Mouse (Mus musculus) embryonic facial prominence, embryonic 12.5 days (tissue): ENCODE measurements around the gene C1rb. TPM values are rescaled to one million over a fixed set of nuclear protein-coding genes. Genes with fewer than 3 reads are reported as not detected.
"Not testable (repeated sequence)": the region's sequence is repeated elsewhere in the genome, so short reads cannot be mapped to it uniquely, and the experiment has no call there.

ENCODE experiments used
- ATAC-seq: fragments of 200-750 bp; cut with Nextera tagmentation; 2 replicates; pipeline ENCODE4 v1.8.0; 2017; ENCODE audit not compliant: insufficient number of reproducible peaks, insufficient read depth, low FRiP score, low TSS enrichment
- H3K27ac ChIP-seq: fragments of 300-500 bp; sonication (generic); 2 replicates; pipeline ENCODE4 v1.5.1; 2016; ENCODE audit warnings: mild to moderate bottlenecking
- H3K27me3 ChIP-seq: fragments of 300-500 bp; sonication (generic); 2 replicates; pipeline ENCODE4 v1.6.1; 2016; ENCODE audit warnings: mild to moderate bottlenecking, moderate library complexity
- H3K36me3 ChIP-seq: fragments of 300-500 bp; sonication (generic); 2 replicates; pipeline ENCODE4 v1.6.1; 2016; ENCODE audit warnings: mild to moderate bottlenecking
- H3K4me1 ChIP-seq: fragments of 300-500 bp; sonication (generic); 2 replicates; pipeline ENCODE4 v1.6.1; 2016
- H3K4me2 ChIP-seq: fragments of 300-500 bp; sonication (generic); replicated peaks from 2 replicates; pipeline ENCODE4 v1.6.1; 2016; ENCODE audit warnings: mild to moderate bottlenecking, moderate library complexity
- H3K4me3 ChIP-seq: fragments of 300-500 bp; sonication (generic); 2 replicates; pipeline ENCODE4 v1.5.1; 2016; ENCODE audit warnings: mild to moderate bottlenecking
- H3K9ac ChIP-seq: fragments of 300-500 bp; sonication (generic); 2 replicates; pipeline ENCODE4 v1.6.1; 2016; ENCODE audit warnings: mild to moderate bottlenecking, moderate library complexity
- H3K9me3 ChIP-seq: fragments of 300-500 bp; sonication (generic); 2 replicates; pipeline ENCODE4 v1.6.1; 2016; ENCODE audit warnings: mild to moderate bottlenecking, moderate library complexity
- WGBS: fragments of 180-500 bp; shearing (Covaris S2); methylation state at CpG from one replicate; pipeline ENCODE4 v1.1.7; 2016; 5-methylcytosine and 5-hydroxymethylcytosine counted together
- polyA plus RNA-seq: library from polyadenylated mRNA; unstranded; fragments of >200 nt; fragmentation: Nextera tagmentation; extraction: Ambion mirVana; gene quantifications from 2 replicates; pipeline ENCODE4 v1.2.1, GENCODE M21; 2016

C1rb gene
- polyA plus RNA-seq, 1 experiment from 2014 or later, result not detected

GRCm38 (mm10) chr6:124625612-124626011 lies 55.5 kb downstream of the C1rb start:
- Histone ChIP-seq H3K4me3 (no peak overlapping the region), H3K9me3 (no peaks in the 10 kb centered on the region), H3K27me3 (no peaks in the 10 kb centered on the region), H3K36me3 (no peaks in the 10 kb centered on the region), H3K27ac (no peak overlapping the region), H3K4me1 (no peaks in the 10 kb centered on the region), H3K9ac (no peak overlapping the region), H3K4me2 (no peak overlapping the region)
- no peak for ATAC-seq
- 87% methylated on average over 13 of the region's 13 CpGs for WGBS

DNA sequence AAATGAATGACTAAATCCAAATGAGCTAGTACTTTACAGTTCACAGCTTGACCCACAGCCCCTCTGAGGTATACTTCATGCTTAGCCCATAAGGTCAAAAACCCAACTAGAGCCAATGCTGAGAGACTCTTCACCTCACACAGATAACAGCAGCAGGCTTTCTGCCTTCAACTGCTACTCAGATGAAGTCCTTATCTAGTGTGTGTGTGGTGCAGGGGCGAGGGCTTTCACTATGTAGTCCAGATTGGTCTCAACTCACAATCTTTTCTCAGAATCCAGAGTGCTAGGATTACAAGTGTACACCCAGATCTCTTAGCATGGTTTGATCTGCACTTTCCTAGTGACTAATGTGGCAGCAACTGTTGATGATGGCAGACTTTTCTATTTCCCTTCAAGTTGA lies 56.1 kb downstream of the C1rb start:
- H3K9me3 ChIP-seq, H3K27ac ChIP-seq, H3K9ac ChIP-seq, H3K27me3 ChIP-seq, H3K4me3 ChIP-seq, H3K36me3 ChIP-seq, H3K4me2 ChIP-seq, ATAC-seq, H3K4me1 ChIP-seq: not testable (repeated sequence)
- 57% methylated on average over 1 of the region's 1 CpGs for WGBS

- H3K36me3 ChIP-seq, result no peaks in the 10 kb centered on the region
- no peaks in the 10 kb centered on the region for H3K9me3 ChIP-seq
- H3K4me2 ChIP-seq, result no peak overlapping the region
- no peaks in the 10 kb centered on the region for H3K27me3 ChIP-seq
- no peak overlapping the region for H3K9ac ChIP-seq
- no peaks in the 10 kb centered on the region for H3K4me1 ChIP-seq
- no peak overlapping the region for H3K4me3 ChIP-seq
- no peak overlapping the region for H3K27ac ChIP-seq
- 80% methylated on average over 4 of the region's 4 CpGs for WGBS
- ATAC-seq, result no peak
Measured at GRCm38 (mm10) chr6:124630763-124631162, 60.7 kb downstream of the C1rb start.

Other genes starting within 250 kb of the C1rb start
- 59.1 and 64.5 TPM in 2 replicates for gene Pex5, start 155.2 kb upstream of the C1rb start, polyA plus RNA-seq
- gene Clstn3, start 105.5 kb upstream of the C1rb start, polyA plus RNA-seq, result 13.1 and 13.8 TPM in 2 replicates
- 0.24 and 0.45 TPM in 2 replicates for gene C1rl, start 77.2 kb upstream of the C1rb start, polyA plus RNA-seq
- 0.55 and 0.57 TPM in 2 replicates for gene C1ra, start 57.9 kb upstream of the C1rb start, polyA plus RNA-seq
- gene C1s1, start 27.9 kb upstream of the C1rb start, polyA plus RNA-seq, result 1.1 and 1.4 TPM in 2 replicates
- gene C1s2, start 65.8 kb downstream of the C1rb start, polyA plus RNA-seq, result not detected in 2 replicates
- gene Lpcat3, start 92.7 kb downstream of the C1rb start, polyA plus RNA-seq, result 46.0 and 49.1 TPM in 2 replicates
- 192 and 199 TPM in 2 replicates for gene Emg1, start 141.9 kb downstream of the C1rb start, polyA plus RNA-seq
- 359 and 370 TPM in 2 replicates for gene Phb2, start 142.0 kb downstream of the C1rb start, polyA plus RNA-seq
- gene Ptpn6, start 168.4 kb downstream of the C1rb start, polyA plus RNA-seq, result 6.7 TPM in 2 replicates
- gene Grcc10, start 171.1 kb downstream of the C1rb start, polyA plus RNA-seq, result 498 and 530 TPM in 2 replicates
- not detected in 2 replicates for gene Gm45234, start 185.7 kb downstream of the C1rb start, polyA plus RNA-seq
- gene Atn1, start 186.2 kb downstream of the C1rb start, polyA plus RNA-seq, result 20.1 and 20.5 TPM in 2 replicates
- gene Eno2, start 199.4 kb downstream of the C1rb start, polyA plus RNA-seq, result 9.7 and 10.2 TPM in 2 replicates
- 0.59 and 1.0 TPM in 2 replicates for gene Lrrc23, start 209.4 kb downstream of the C1rb start, polyA plus RNA-seq
- 7.8 and 10.5 TPM in 2 replicates for gene Spsb2, start 238.4 kb downstream of the C1rb start, polyA plus RNA-seq
- gene Tpi1, start 244.0 kb downstream of the C1rb start, polyA plus RNA-seq, result 615 and 621 TPM in 2 replicates